ENCODE assay signal across 23 mouse cellular contexts in genomic region chr10:94153841-94154240, GRCm38 (mm10). TPM values are rescaled to one million over a fixed set of nuclear protein-coding genes. Genes with fewer than 3 reads are reported as not detected.
DNase-seq lines count a peak whose midpoint lies in the region; ATAC-seq and TF ChIP-seq lines count a peak whose summit lies in the region.
"Had no signal": no experiment of that assay in that cellular context is flagged by ENCODE, and none has a peak within 500 bp of the region (broad histone marks: within the 10 kb centered on the region; RNA-seq: fewer than 3 reads in every experiment).

No protein-coding gene starts in this region.

- no peak for ATAC-seq in liver, embryonic 11.5 days (replicated peaks; ENCODE audit: low FRiP score)
- no peak for ATAC-seq in liver, postnatal 0 days
- ATAC-seq in midbrain, embryonic 11.5 days (ENCODE audit: low FRiP score) = no peak
- ATAC-seq: CD4-positive, CD25-positive, alpha-beta regulatory T cell, adult 4 months; forebrain, embryonic 15.5 days had no signal

- no peak for TF ChIP-seq CTCF in liver, postnatal 0 days (IDR thresholded peaks at IDR 0.05; ENCODE audit: low read depth)
- no peak for TF ChIP-seq CTCF in small intestine, adult 2 months (IDR thresholded peaks at IDR 0.05; ENCODE audit: extremely low read depth, insufficient read length, insufficient replicate concordance, low read depth, low read length)

- no peak for TF ChIP-seq EP300 in liver, postnatal 0 days (IDR thresholded peaks at IDR 0.05; ENCODE audit: low read depth)

- peak; percentile 20 for DNase-seq in liver, embryonic 11.5 days (ENCODE audit: low spot score)
- no peak for DNase-seq in liver, postnatal 0 days
- DNase-seq in testis, postnatal 10 days (ENCODE audit: low spot score) = peak; percentile 3
- no peak for DNase-seq in testis, postnatal 14 days (ENCODE audit: low spot score)
- no peak for DNase-seq in midbrain, embryonic 11.5 days (ENCODE audit: low spot score, missing footprints)
- DNase-seq: adrenal gland, adult 2 months; adrenal gland, postnatal 14 days; cerebellum, adult 11 months; cerebellum, adult 2 months; cerebellum, adult 9-11 months; cerebellum, postnatal 25 days; gastrocnemius, postnatal 25 days; heart, adult 2 months; heart, postnatal 14 days had no signal

- no peak overlapping the region for H3K4me3 ChIP-seq in liver, embryonic 11.5 days (ENCODE audit: low read depth, low read length)
- H3K4me3 ChIP-seq in liver, postnatal 0 days (ENCODE audit: low read depth, low read length) = no peak overlapping the region
- H3K4me3 ChIP-seq in small intestine, adult 2 months (ENCODE audit: low read depth, low read length) = no peak overlapping the region
- H3K4me3 ChIP-seq in midbrain, embryonic 11.5 days (ENCODE audit: low read depth, low read length) = no peak overlapping the region
- H3K4me3 ChIP-seq: erythroblast, embryonic 14.5 days; forebrain, embryonic 12.5 days; forebrain, embryonic 15.5 days; heart, adult 2 months; heart, embryonic 10.5 days; heart, embryonic 13.5 days; hindbrain, embryonic 12.5 days; hindbrain, embryonic 15.5 days had no signal

- no peak overlapping the region for H3K9ac ChIP-seq in liver, embryonic 11.5 days (ENCODE audit: low read depth, low read length)
- no peak overlapping the region for H3K9ac ChIP-seq in liver, postnatal 0 days (replicated peaks)
- no peak overlapping the region for H3K9ac ChIP-seq in midbrain, embryonic 11.5 days (ENCODE audit: low read length)
- H3K9ac ChIP-seq: forebrain, embryonic 12.5 days; forebrain, embryonic 15.5 days; heart, embryonic 13.5 days; hindbrain, embryonic 12.5 days; hindbrain, embryonic 15.5 days had no signal

- H3K4me1 ChIP-seq in liver, embryonic 11.5 days (replicated peaks; ENCODE audit: control insufficient read depth, insufficient read depth, low read length) = peaks cover 7% of the 10 kb centered on the region
- peaks cover 9% of the 10 kb centered on the region for H3K4me1 ChIP-seq in liver, postnatal 0 days (ENCODE audit: insufficient read depth)
- H3K4me1 ChIP-seq in small intestine, adult 2 months (ENCODE audit: control insufficient read depth, insufficient read depth, insufficient read length, low read length) = peaks cover 8% of the 10 kb centered on the region
- peaks cover 3% of the 10 kb centered on the region; the same call in 1 of the 2 replicates for H3K4me1 ChIP-seq in midbrain, embryonic 11.5 days (ENCODE audit: control insufficient read depth, insufficient read depth, low read length)

- no peaks in the 10 kb centered on the region for H3K27me3 ChIP-seq in liver, embryonic 11.5 days (replicated peaks; ENCODE audit: control insufficient read depth, insufficient read depth, low read length)
- no peaks in the 10 kb centered on the region for H3K27me3 ChIP-seq in liver, postnatal 0 days (ENCODE audit: insufficient read depth, low read length)
- H3K27me3 ChIP-seq in small intestine, adult 2 months (ENCODE audit: control insufficient read depth, insufficient read depth, low read length) = no peaks in the 10 kb centered on the region
- no peaks in the 10 kb centered on the region for H3K27me3 ChIP-seq in midbrain, embryonic 11.5 days (ENCODE audit: control insufficient read depth, insufficient read depth, low read length)
- H3K27me3 ChIP-seq: forebrain, embryonic 12.5 days; forebrain, embryonic 15.5 days; heart, embryonic 13.5 days; hindbrain, embryonic 12.5 days; hindbrain, embryonic 15.5 days had no signal

- no peaks in the 10 kb centered on the region for H3K9me3 ChIP-seq in liver, embryonic 11.5 days (ENCODE audit: control insufficient read depth, low read length)
- no peaks in the 10 kb centered on the region for H3K9me3 ChIP-seq in liver, postnatal 0 days (ENCODE audit: low read length)
- H3K9me3 ChIP-seq in midbrain, embryonic 11.5 days (ENCODE audit: control insufficient read depth, low read length) = no peaks in the 10 kb centered on the region
- H3K9me3 ChIP-seq: forebrain, embryonic 12.5 days; forebrain, embryonic 15.5 days; heart, embryonic 10.5 days; heart, embryonic 13.5 days; hindbrain, embryonic 12.5 days; hindbrain, embryonic 15.5 days had no signal

- no peak for TF ChIP-seq POLR2A in small intestine, adult 2 months (IDR thresholded peaks at IDR 0.05; ENCODE audit: low read depth, low read length)

- H3K27ac ChIP-seq in liver, embryonic 11.5 days (ENCODE audit: low read depth, low read length) = no peak overlapping the region
- no peak overlapping the region for H3K27ac ChIP-seq in liver, postnatal 0 days (ENCODE audit: low read depth)
- H3K27ac ChIP-seq in small intestine, adult 2 months (ENCODE audit: insufficient read depth, low read depth, low read length) = peak overlapping the region; percentile 80
- no peak overlapping the region for H3K27ac ChIP-seq in midbrain, embryonic 11.5 days (ENCODE audit: low read depth, low read length)
- H3K27ac ChIP-seq: forebrain, embryonic 12.5 days; forebrain, embryonic 15.5 days; heart, adult 2 months; heart, embryonic 10.5 days; heart, embryonic 13.5 days; hindbrain, embryonic 12.5 days; hindbrain, embryonic 15.5 days had no signal

- H3K4me2 ChIP-seq in liver, embryonic 11.5 days = no peak overlapping the region
- H3K4me2 ChIP-seq in liver, postnatal 0 days (ENCODE audit: low read depth, low read length) = no peak overlapping the region
- no peak overlapping the region for H3K4me2 ChIP-seq in midbrain, embryonic 11.5 days
- H3K4me2 ChIP-seq: forebrain, embryonic 12.5 days; forebrain, embryonic 15.5 days; heart, embryonic 13.5 days; hindbrain, embryonic 12.5 days; hindbrain, embryonic 15.5 days had no signal

- peaks cover 7% of the 10 kb centered on the region; the same call in 1 of the 2 replicates for H3K36me3 ChIP-seq in liver, embryonic 11.5 days (ENCODE audit: control insufficient read depth, insufficient read depth, low read length)
- peaks cover 9% of the 10 kb centered on the region; the same call in 1 of the 2 replicates for H3K36me3 ChIP-seq in liver, postnatal 0 days (replicated peaks; ENCODE audit: insufficient read depth, low read length)
- H3K36me3 ChIP-seq in small intestine, adult 2 months (ENCODE audit: control insufficient read depth, insufficient read depth, low read length) = peaks cover 5% of the 10 kb centered on the region
- H3K36me3 ChIP-seq in midbrain, embryonic 11.5 days (ENCODE audit: control insufficient read depth, insufficient read depth, low read length) = no peaks in the 10 kb centered on the region

RNA-seq across cellular contexts. Expression of gene Nr2c1, which starts 6.0 kb away (rescaled TPM):
- 6.4 and 7.4 TPM in 2 replicates for polyA plus RNA-seq in liver, embryonic 11.5 days (2014; fragmentation: Nextera tagmentation; extraction: Ambion mirVana)
- 2.4 and 2.9 TPM in 2 replicates for polyA plus RNA-seq in liver, postnatal 0 days (2015; fragmentation: Nextera tagmentation; extraction: Ambion mirVana)
- polyA plus RNA-seq in small intestine, adult 2 months (2012; rRNA removed) = 1.0 and 2.8 TPM in 2 replicates
- 10.8 and 12.2 TPM in 2 replicates for polyA plus RNA-seq in midbrain, embryonic 11.5 days (2014; fragmentation: Nextera tagmentation; extraction: Ambion mirVana)

RNA-seq across cellular contexts. Expression of gene Ndufa12, which starts 44.7 kb away (rescaled TPM):
- 419 and 432 TPM in 2 replicates for polyA plus RNA-seq in liver, embryonic 11.5 days (2014; fragmentation: Nextera tagmentation; extraction: Ambion mirVana)
- 312 and 321 TPM in 2 replicates for polyA plus RNA-seq in liver, postnatal 0 days (2015; fragmentation: Nextera tagmentation; extraction: Ambion mirVana)
- 36.6 and 40.8 TPM in 2 replicates for polyA plus RNA-seq in small intestine, adult 2 months (2012; rRNA removed)
- polyA plus RNA-seq in midbrain, embryonic 11.5 days (2014; fragmentation: Nextera tagmentation; extraction: Ambion mirVana) = 520 and 528 TPM in 2 replicates

Comparison
In these comparisons a context has a peak if more than half of its experiments do, and no peak if none do; other contexts are left out.
1. DNase-seq: peak in liver, embryonic 11.5 days (single experiment) and testis, postnatal 10 days (single experiment); none in liver, postnatal 0 days (single experiment), testis, postnatal 14 days (single experiment) and midbrain, embryonic 11.5 days (single experiment).